Mouse (Mus musculus) cerebellum, postnatal 4 days (tissue): Measurements from ENCODE around the gene Ccdc60.
"Not testable (repeated sequence)": the region's sequence is repeated elsewhere in the genome, so short reads cannot be mapped to it uniquely, and the experiment has no call there.

Source experiments
- DNase-seq, 2 experiments: peaks; one replicate each; pipeline ENCODE4 v3.0.0; 2022; ENCODE audit warnings: low spot score in 2 of 2, mixed read lengths in 1 of 2

The Ccdc60 gene

GRCm38 (mm10) chr5:116288849-116289570, at the start of gene Ccdc60:
Gene Ccdc60, minus strand, starts transcription at chr5:116288985.
- no peak for DNase-seq

DNA sequence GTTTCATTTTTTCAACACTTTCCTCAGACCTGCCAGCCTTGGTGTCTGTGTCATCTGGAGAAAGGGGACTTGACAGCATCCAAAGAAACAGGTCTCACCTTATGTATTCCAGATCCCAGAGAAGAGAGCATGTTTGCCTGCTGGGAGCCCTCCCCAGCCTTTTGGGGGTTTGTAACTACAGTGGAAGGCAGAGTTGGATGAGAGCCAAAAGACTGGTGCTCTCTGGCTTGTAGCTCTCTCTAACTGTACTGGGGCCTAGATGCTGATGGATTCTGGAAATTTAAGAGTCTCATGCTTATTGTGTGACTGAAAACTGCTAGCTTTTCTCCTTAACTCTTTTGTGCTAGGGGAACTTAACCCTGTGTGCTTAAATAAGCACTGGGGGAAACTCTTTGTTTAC, 47.4 kb upstream of the Ccdc60 start:
- no peak for DNase-seq

DNA sequence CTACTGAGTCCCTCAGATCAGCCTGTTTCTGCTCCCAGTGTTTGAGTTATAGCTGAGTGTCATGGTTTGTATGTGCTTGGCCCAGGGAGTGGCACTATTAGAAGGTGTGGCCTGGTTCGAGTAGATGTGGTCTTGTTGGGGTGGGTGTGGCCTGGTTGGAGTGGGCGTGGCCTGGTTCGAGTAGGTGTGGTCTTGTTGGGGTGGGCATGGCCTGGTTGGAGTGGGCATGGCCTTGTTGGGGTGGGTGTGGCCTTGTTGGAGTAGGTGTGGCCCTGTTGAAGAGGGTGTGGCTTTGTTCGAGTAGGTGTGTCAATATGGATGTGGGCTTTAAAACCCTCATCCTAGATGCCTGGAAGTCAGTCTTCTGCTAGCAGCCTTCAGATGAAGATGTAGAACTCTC, 40.1 kb upstream of the Ccdc60 start:
- DNase-seq, result no peak

GRCm38 (mm10) chr5:116323401-116323800, 34.6 kb upstream of the Ccdc60 start:
- no peak for DNase-seq

DNA sequence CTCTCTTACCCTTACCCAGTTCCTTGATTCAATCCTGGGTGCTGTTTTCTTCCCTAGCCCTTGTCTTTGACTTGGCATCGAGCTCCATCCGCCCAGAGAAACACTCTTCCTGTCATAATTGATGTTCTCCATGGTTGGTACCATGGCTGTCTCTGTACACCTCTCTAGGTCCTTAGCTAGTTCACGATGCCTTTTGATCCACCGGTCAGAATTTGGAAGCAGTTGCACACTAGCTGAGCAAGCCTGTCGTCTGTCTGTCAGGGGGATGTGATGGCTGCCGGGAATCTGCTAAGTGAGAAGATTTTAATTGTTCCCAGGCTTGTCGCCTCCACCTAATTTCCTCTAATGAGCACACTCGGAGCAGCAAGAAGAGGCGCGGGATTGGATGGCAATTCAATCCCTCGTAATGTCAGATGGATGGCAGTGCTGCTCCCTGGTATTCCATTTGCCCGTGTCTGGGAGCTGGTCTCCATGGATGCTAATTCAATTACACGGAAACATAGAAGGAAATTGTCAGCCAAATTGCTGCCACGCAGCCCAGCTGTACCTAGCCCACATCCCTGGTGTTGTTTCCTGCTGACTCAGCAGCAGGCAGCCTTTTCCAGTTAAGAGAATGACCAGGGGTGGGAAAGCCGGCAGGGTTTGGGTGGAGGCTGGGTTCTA, 33.7 kb upstream of the Ccdc60 start:
- DNase-seq, result peak in 1 of 2 experiments; percentile 27

- DNase-seq, result peak in 1 of 2 experiments; percentile 5
These were observed 24.9 kb upstream of the Ccdc60 start for GRCm38 (mm10) chr5:116313711-116314110.

DNA sequence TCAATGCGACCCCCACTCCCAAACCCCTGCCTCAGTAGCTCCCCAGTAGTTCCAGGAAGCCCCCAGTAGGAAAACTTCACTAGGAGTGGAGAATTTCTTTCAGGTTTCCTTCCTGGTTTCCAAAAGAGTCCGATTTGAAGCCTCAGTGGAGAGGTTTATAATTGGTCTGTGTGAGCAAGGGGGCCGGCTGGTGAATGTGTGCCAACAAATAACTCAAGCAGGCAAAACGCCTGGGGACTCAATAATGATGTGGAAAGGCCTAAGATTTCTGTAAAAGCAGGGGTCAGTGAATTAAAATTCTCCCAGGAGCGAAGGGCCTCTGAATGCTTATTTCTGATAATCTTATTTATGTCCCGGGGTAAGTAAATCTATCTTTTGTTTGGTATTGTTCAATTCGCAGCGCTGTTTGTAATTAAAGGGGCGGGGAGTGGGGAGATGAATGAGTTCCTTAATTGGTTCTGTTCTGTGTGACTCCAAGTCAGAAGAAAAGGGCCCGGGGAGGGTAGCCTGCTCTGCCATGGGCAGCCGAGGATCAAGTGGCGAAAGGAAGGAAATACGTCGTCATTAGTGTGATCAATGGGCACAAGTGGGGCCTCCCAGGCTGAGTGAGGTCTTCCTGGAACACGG, 23.4 kb upstream of the Ccdc60 start:
- peak in 1 of 2 experiments; percentile 27 for DNase-seq

DNA sequence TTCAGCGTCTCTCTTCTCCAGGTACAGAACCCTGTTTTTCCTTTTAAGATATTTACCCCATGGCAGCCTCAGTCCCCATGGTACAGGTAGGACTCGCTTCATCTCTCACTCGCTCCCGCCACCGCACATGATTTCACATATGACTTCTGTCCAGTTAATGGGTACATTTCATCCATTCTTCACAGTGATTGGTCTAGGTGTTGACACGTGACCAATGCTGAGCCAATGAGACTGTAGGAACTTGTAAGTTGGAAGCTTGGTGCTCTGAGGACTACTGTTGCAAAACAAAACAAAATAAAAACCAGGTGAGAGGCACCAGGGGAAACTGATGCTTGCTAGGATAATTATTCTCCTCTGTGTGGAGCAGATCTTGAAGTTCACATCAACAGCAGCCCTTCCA, 22.9 kb upstream of the Ccdc60 start:
- DNase-seq, result no peak

GRCm38 (mm10) chr5:116309383-116309801, 20.6 kb upstream of the Ccdc60 start:
- DNase-seq, result peak in 1 of 2 experiments; percentile 33

DNA sequence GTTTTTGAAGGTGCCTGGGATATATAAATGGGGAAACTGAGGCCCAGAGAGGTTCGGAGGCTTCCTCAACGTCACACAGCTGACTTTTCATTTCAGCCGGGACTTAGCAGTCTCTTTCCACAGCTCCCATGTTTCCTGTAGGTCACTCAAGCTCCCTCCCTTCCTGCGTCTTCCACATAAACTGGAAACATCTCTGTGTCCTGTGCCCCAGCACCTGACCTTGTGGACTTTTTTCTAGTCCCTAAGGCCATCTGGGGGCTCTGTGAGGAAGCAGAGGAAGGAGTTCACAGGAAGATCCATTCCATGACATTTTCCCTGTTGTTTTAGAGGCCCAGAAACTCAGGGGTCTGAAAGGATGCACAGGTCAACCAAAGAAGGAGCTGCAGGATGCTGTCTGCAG, 16.8 kb upstream of the Ccdc60 start:
- DNase-seq, result no peak

- DNase-seq, result not testable (repeated sequence)
These were observed 16.4 kb upstream of the Ccdc60 start for GRCm38 (mm10) chr5:116305146-116305545.

- DNase-seq, result no peak
These were observed 12.2 kb upstream of the Ccdc60 start for GRCm38 (mm10) chr5:116300984-116301383.

GRCm38 (mm10) chr5:116293501-116293900, 4.7 kb upstream of the Ccdc60 start:
- no peak for DNase-seq

- no peak for DNase-seq
These were observed 1.8 kb upstream of the Ccdc60 start for GRCm38 (mm10) chr5:116290584-116290983.

DNA sequence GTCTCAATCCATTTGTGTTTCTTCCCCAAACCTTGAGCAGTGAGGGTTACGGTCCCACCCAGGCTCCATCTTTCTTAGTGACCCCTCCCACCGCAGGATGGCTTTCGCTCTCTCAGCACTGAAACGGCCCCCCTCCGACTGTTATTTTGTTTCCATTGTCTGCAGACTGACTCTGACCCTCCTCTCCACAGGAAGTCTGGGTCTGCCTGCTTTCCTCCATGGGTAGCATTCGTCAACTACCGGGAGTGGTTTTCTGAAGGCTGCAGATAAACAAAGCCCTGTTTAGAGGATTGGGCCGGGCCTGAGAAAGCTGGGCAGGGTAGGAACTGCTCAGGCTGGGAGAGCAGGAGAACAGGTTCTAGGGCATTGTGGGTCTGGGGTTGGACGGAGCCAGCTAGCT, 1.1 kb upstream of the Ccdc60 start:
- DNase-seq, result no peak

DNA sequence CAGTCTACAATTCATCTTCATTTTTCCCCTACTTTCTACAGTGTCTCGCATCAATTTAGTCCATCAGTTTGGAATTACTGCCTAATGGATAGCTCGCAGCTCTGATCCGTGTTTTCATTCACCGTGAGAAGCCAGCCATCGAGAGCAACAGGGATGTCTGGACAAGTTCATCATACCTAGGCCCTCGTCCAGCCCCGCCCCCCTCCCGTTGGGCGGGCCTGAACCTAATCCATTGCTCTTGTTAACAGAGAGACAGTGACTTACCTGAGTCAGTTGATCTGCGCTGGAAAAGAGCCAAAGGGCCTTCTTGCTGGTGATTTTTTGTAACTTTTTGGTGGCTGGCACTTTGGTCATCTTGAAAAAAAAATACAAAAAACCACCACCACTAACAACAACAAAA, 602 bp downstream of the Ccdc60 start:
- no peak for DNase-seq

- no peak for DNase-seq
These were observed 3.1 kb downstream of the Ccdc60 start for GRCm38 (mm10) chr5:116285532-116286176.

- no peak for DNase-seq
These were observed 8.3 kb downstream of the Ccdc60 start for GRCm38 (mm10) chr5:116280518-116280917.

DNA sequence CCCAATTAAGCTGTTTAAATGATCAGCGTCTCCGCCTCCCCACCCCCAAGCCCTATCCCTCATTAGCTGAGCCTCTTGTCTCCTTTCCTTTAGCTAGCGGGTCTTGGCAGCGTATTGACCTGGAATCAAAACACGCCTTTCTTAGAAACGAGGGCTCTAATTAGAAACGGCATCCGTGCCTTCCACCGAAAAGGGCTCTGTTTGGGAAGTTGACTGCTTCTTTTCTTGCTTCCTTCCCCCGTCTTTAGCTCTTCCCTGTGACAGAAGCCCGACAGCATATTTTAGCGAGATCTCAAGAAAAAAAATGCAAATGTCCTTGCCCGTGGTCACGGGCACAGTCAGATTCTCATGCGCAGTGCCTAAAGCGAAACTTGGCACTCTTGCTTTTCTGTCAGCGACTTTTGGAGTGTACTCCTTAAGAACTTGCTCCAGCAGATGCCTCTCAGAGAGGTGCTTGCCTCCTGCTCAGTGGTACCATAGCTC, 10.3 kb downstream of the Ccdc60 start:
- DNase-seq, result no peak

- DNase-seq, result no peak
These were observed 10.8 kb downstream of the Ccdc60 start for GRCm38 (mm10) chr5:116277951-116278350.

- DNase-seq, result no peak
These were observed 14.0 kb downstream of the Ccdc60 start for GRCm38 (mm10) chr5:116274818-116275217.

- no peak for DNase-seq
These were observed 14.4 kb downstream of the Ccdc60 start for GRCm38 (mm10) chr5:116274365-116274764.
